Mouse (Mus musculus) testis, postnatal 14 days (tissue): Measurements from ENCODE around the gene Prss21.
A peak's percentile ranks its signal among the peaks of the same experiment; 100 is the strongest.
"Not testable (repeated sequence)": the region's sequence is repeated elsewhere in the genome, so short reads cannot be mapped to it uniquely, and the experiment has no call there.

Source experiments
- DNase-seq: peaks from one replicate; pipeline ENCODE4 v3.0.0; 2021; ENCODE audit warnings: low spot score

Gene Prss21

GRCm38 (mm10) chr17:23862926-23863325 lies 4.9 kb upstream of the Prss21 start:
- DNase-seq = no peak

- DNase-seq = no peak
Measured at GRCm38 (mm10) chr17:23868513-23868912, 657 bp downstream of the Prss21 start.

GRCm38 (mm10) chr17:23873884-23874856 lies 6.3 kb downstream of the Prss21 start:
- DNase-seq = peak; percentile 46

- DNase-seq = peak; percentile 86
Measured at GRCm38 (mm10) chr17:23876741-23877140, 8.9 kb downstream of the Prss21 start.

GRCm38 (mm10) chr17:23877166-23877565 lies 9.3 kb downstream of the Prss21 start:
- peak; percentile 80 for DNase-seq

GRCm38 (mm10) chr17:23880576-23880975 lies 12.7 kb downstream of the Prss21 start, which contains the start of the genes Dcpp1 and Dcpp2:
Gene Dcpp1 (plus strand): TSS chr17:23880876.
Gene Dcpp2 (plus strand): TSS chr17:23880880.
- not testable (repeated sequence) for DNase-seq

- not testable (repeated sequence) for DNase-seq
Measured at GRCm38 (mm10) chr17:23917158-23917557, 49.3 kb downstream of the Prss21 start, which contains the start of gene Dcpp3. Gene Dcpp3 (plus strand): TSS chr17:23917458.
